Mouse (Mus musculus) cerebellum, adult 2 months (tissue): Measurements from ENCODE around the gene Plin4. TPM values are rescaled to one million over a fixed set of nuclear protein-coding genes. Genes with fewer than 3 reads are reported as not detected.

ENCODE experiments used
- DNase-seq, 2 experiments: peaks; one replicate each; pipeline ENCODE4 v3.0.0; 2021
- H3K27ac ChIP-seq: fragments of 200-500 bp; 2 replicates; pipeline ENCODE4 v1.5.1; 2012; ENCODE audit warnings: low read length, control low read depth, inconsistent platforms; ENCODE audit not compliant: insufficient read depth
- H3K27me3 ChIP-seq: fragments of 200-500 bp; 2 replicates; pipeline ENCODE4 v1.6.1; 2012; ENCODE audit warnings: inconsistent platforms, mild to moderate bottlenecking, low read length, moderate library complexity; ENCODE audit not compliant: control insufficient read depth, insufficient read depth
- H3K4me1 ChIP-seq: fragments of 200-500 bp; 2 replicates; pipeline ENCODE4 v1.6.1; 2011; ENCODE audit warnings: low read length; ENCODE audit not compliant: control insufficient read depth, insufficient read depth
- H3K4me3 ChIP-seq: fragments of 200-500 bp; replicated peaks from 2 replicates; pipeline ENCODE3; 2011; ENCODE audit warnings: mild to moderate bottlenecking, low read depth, low read length, control low read depth; ENCODE audit not compliant: insufficient read depth
- CTCF ChIP-seq: fragments of 200-500 bp; IDR thresholded peaks from 2 replicates; pipeline ENCODE4 v1.5.1; 2011; ENCODE audit warnings: low read depth, mild to moderate bottlenecking, control low read depth, low read length, moderate library complexity, borderline replicate concordance; ENCODE audit not compliant: insufficient read depth
- POLR2A ChIP-seq: fragments of 200-500 bp; IDR thresholded peaks from 2 replicates; pipeline ENCODE4 v1.6.1; 2011; ENCODE audit warnings: low read length, control low read depth, borderline replicate concordance; ENCODE audit not compliant: insufficient read depth
- WGBS: fragments of 180-500 bp; shearing (Covaris S2); methylation state at CpG from one replicate; pipeline ENCODE4 v1.1.7; 2018; 5-methylcytosine and 5-hydroxymethylcytosine counted together
- polyA plus RNA-seq: library from polyadenylated mRNA; depleted of rRNA; stranded (reverse); fragments of >200 nt; gene quantifications from 2 replicates; pipeline ENCODE4 v1.2.3, GENCODE M21; 2012

The Plin4 gene
- polyA plus RNA-seq, 1 experiment: 1.1 TPM

DNA sequence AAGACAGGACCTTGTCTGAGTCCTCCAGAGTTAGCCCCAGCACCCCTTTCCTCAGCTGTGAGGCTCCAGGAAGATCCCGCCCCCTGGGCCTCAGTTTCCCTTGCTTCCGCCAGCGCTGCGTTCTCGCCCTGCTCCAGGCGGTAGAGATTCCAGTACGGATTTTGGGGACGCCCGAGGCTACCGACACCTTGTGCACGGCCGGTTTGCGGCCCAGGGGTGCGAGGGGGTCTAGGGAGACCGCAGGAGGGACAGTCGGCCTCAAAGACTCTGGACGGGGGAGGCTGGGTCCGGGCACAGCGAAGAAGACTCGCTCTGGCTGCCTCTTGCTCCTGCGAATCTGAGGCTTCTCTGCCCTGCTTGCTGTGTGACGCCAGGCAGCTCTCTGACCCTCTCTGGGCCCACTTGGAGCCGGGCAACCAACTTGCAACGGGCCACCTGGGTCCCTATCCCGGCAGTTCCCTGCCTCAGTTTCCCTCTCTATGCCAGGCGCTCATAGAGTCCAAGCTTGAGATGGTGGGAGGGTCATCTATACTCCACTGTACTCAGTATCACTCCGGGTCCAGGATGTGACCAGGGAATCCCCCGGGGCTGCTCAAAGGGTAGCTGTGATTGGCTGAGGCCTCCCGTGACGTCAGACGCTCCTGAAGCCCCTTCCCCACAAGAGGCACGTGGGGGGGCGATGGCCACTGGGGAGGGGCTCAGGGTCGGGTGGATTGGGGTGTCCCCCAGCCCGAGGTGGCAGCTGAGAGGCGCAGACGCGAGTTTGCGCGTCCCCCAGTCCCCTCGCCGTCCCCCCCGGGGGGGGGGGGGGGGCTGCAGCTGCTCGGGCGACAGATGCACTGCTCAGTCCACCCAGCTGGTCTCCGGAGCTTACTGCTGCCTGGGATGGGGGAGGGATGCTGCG is 32.4 kb upstream of the Plin4 start:
- Histone ChIP-seq H3K4me3 (peak overlapping the region; percentile 61), H3K27ac (no peak overlapping the region), H3K4me1 (peaks cover 13% of the 10 kb centered on the region), H3K27me3 (no peaks in the 10 kb centered on the region)
- DNase-seq: peak; percentile 70 to 83
- WGBS: 2% methylated on average over 38 of the region's 47 CpGs
- peak; percentile 50; the same call in 1 of the 2 replicates for TF ChIP-seq POLR2A
- TF ChIP-seq CTCF: no peak

DNA sequence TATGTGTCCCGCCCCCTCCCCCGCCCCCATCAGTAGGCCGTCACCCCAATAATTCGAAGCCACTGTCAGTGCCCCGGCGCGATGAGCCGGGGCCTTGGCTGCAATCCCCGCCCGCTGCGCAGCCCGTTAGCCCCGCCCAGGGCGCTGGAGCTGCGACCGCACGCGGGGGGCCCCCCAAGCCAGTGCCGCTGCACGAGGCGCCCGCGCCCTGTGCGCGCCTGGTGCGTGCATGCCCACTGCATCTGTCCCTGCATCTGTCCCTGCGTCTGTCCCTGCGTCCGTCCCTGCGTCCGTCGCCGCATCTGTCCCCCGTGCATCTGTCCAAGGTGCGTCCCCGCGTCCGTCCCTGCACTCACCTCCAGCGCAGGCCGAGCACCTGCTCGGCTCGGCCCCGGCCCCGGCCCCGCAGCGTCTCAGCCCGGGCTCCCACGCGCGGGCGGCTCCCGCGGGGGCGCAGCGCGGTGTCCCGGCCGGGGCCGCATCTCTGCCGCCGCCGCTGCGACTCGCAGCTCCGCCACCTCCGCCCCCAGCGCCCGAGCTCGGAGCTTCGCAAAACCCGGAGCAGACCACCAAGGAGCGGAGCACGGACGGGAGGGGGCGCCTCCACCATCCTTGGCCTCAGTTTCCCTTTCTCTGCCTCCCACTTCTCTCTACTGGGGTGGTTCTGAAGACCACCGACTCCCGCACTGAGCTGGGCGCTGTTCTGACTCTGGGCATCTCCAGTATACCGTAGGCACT is 30.4 kb upstream of the Plin4 start, which contains the start of gene Sema6b:
Gene Sema6b, minus strand, starts transcription at position 486 of the 738 bp plus-strand sequence.
- Histone ChIP-seq H3K27me3 (no peaks in the 10 kb centered on the region), H3K4me3 (peak within 1 kb of the TSS; percentile 60), H3K27ac (peak within 1 kb of the TSS; percentile 65), H3K4me1 (peaks cover 13% of the 10 kb centered on the region)
- TF ChIP-seq CTCF: no peak
- peak; percentile 41; the same call in 1 of the 2 replicates for TF ChIP-seq POLR2A
- WGBS: 2% methylated on average over 79 of the region's 79 CpGs
- peak; percentile 82 to 89 for DNase-seq

DNA sequence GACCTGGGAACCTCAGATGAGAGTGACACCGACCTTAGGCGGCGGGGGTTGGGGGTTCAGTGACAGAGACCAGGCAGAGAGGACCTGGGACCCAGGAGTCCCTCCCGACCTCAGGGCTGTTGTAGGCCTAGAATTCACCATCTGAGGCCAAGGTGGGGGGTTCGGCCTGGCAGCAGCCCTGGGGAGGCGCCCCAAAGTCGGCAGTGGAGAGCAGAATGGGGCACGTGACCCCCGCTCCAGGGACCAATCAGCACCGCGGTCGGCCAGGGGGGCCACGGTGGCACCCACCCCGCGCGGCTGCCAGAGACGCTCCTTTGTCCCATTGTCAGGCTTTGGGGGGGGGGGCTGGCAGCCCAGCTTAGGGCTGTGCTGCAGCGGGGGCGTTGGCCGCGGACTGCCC is 29.8 kb upstream of the Plin4 start:
- peaks cover 13% of the 10 kb centered on the region for H3K4me1 ChIP-seq
- no peak for TF ChIP-seq CTCF
- TF ChIP-seq POLR2A: no peak
- WGBS: 8% methylated on average over 20 of the region's 21 CpGs

GRCm38 (mm10) chr17:56137839-56138613 is 28.4 kb upstream of the Plin4 start:
- peak; percentile 25 to 36 for DNase-seq
- TF ChIP-seq POLR2A (no peak), CTCF (no peak)
- no peaks in the 10 kb centered on the region for H3K27me3 ChIP-seq
- no peak overlapping the region for H3K27ac ChIP-seq
- peaks cover 13% of the 10 kb centered on the region for H3K4me1 ChIP-seq
- H3K4me3 ChIP-seq: peak overlapping the region; percentile 60
- 25% methylated on average over 25 of the region's 25 CpGs for WGBS

More for the DNA sequence above, 29.8 kb upstream of the Plin4 start:
- Histone ChIP-seq H3K27me3 (no peaks in the 10 kb centered on the region), H3K4me3 (peak overlapping the region; percentile 60), H3K27ac (peak overlapping the region; percentile 43; the same call in 1 of the 2 replicates)
- DNase-seq: peak; percentile 55 to 56

GRCm38 (mm10) chr17:56136558-56136957 is 27.0 kb upstream of the Plin4 start:
- Histone ChIP-seq H3K4me3 (no peak overlapping the region), H3K4me1 (peaks cover 13% of the 10 kb centered on the region), H3K27me3 (no peaks in the 10 kb centered on the region), H3K27ac (no peak overlapping the region)
- TF ChIP-seq CTCF (no peak), POLR2A (no peak)
- WGBS: 78% methylated on average over 7 of the region's 7 CpGs
- DNase-seq: no peak

GRCm38 (mm10) chr17:56134463-56134971 is 24.9 kb upstream of the Plin4 start:
- DNase-seq: peak; percentile 44 to 64
- Histone ChIP-seq H3K27me3 (no peaks in the 10 kb centered on the region), H3K4me1 (peaks cover 8% of the 10 kb centered on the region), H3K27ac (no peak overlapping the region), H3K4me3 (no peak overlapping the region)
- TF ChIP-seq POLR2A: no peak
- TF ChIP-seq CTCF: peak; percentile 71
- WGBS: 4% methylated on average over 27 of the region's 27 CpGs
